11 mouse cellular contexts compared by ENCODE assay signal in genomic region chr12:29954464-29954863, GRCm38 (mm10). TPM values are rescaled to one million over a fixed set of nuclear protein-coding genes. Genes with fewer than 3 reads are reported as not detected.
DNase-seq lines count a peak whose midpoint lies in the region; ATAC-seq and TF ChIP-seq lines count a peak whose summit lies in the region.
"Had no signal": no experiment of that assay in that cellular context is flagged by ENCODE, and none has a peak within 500 bp of the region (broad histone marks: within the 10 kb centered on the region; RNA-seq: fewer than 3 reads in every experiment).

No protein-coding gene starts in this region.

- WGBS in intestine, embryonic 14.5 days, result 79% methylated on average over 3 of the region's 3 CpGs
- WGBS in intestine, postnatal 0 days, result 69% methylated on average over 3 of the region's 3 CpGs
- WGBS in forebrain, embryonic 15.5 days, result 26% methylated on average over 3 of the region's 3 CpGs
- WGBS in midbrain, embryonic 14.5 days, result 53% methylated on average over 3 of the region's 3 CpGs

- H3K27me3 ChIP-seq in intestine, embryonic 14.5 days (replicated peaks; ENCODE audit: control insufficient read depth, insufficient read depth, low read length), result no peaks in the 10 kb centered on the region
- no peaks in the 10 kb centered on the region for H3K27me3 ChIP-seq in intestine, postnatal 0 days (replicated peaks; ENCODE audit: control insufficient read depth, insufficient read depth, low read length)
- H3K27me3 ChIP-seq in forebrain, embryonic 15.5 days, result no peaks in the 10 kb centered on the region
- H3K27me3 ChIP-seq in midbrain, embryonic 14.5 days (ENCODE audit: control insufficient read depth, insufficient read depth, low read length), result no peaks in the 10 kb centered on the region

- no peak for TF ChIP-seq POLR2A in brain, embryonic 14.5 days (IDR thresholded peaks at IDR 0.05; ENCODE audit: borderline replicate concordance, extremely low read depth, insufficient read depth, insufficient read length, poor library complexity, severe bottlenecking)

- TF ChIP-seq CTCF in intestine, postnatal 0 days (IDR thresholded peaks at IDR 0.05; ENCODE audit: low read depth), result no peak
- no peak for TF ChIP-seq CTCF in brain, embryonic 14.5 days (IDR thresholded peaks at IDR 0.05; ENCODE audit: borderline replicate concordance, extremely low read depth, insufficient read depth, insufficient read length)

- H3K36me3 ChIP-seq in intestine, embryonic 14.5 days (ENCODE audit: control insufficient read depth, insufficient read depth, low read length), result no peaks in the 10 kb centered on the region
- H3K36me3 ChIP-seq in intestine, postnatal 0 days (ENCODE audit: control insufficient read depth, insufficient read depth), result no peaks in the 10 kb centered on the region
- H3K36me3 ChIP-seq in forebrain, embryonic 15.5 days, result no peaks in the 10 kb centered on the region; the same call in 1 of the 2 replicates
- no peaks in the 10 kb centered on the region; the same call in 1 of the 2 replicates for H3K36me3 ChIP-seq in midbrain, embryonic 14.5 days (ENCODE audit: control insufficient read depth, insufficient read depth, low read length)

- H3K27ac ChIP-seq in intestine, embryonic 14.5 days (ENCODE audit: low read depth), result 0 out of 2 replicates have a peak overlapping the region, but pooled peaks have one; percentile 29
- no peak overlapping the region for H3K27ac ChIP-seq in intestine, postnatal 0 days (ENCODE audit: low read depth, low read length)
- H3K27ac ChIP-seq in forebrain, embryonic 15.5 days (replicated peaks), result peak overlapping the region; percentile 58
- peak overlapping the region; percentile 63 for H3K27ac ChIP-seq in midbrain, embryonic 14.5 days (replicated peaks; ENCODE audit: low read depth, low read length)

- intact Hi-C loops in gastrocnemius, postnatal 14 days (cut with DNase I; ENCODE audit: low total_unique reads), result no loop called here

- no peak for ATAC-seq in intestine, embryonic 14.5 days (replicated peaks; ENCODE audit: low FRiP score, low TSS enrichment, low read depth)
- ATAC-seq in intestine, postnatal 0 days, result no peak
- ATAC-seq in forebrain, embryonic 15.5 days (replicated peaks), result peak; percentile 65
- no peak for ATAC-seq in midbrain, embryonic 14.5 days (ENCODE audit: low FRiP score, low TSS enrichment)

- H3K9ac ChIP-seq in intestine, embryonic 14.5 days (ENCODE audit: low read length), result no peak overlapping the region
- no peak overlapping the region for H3K9ac ChIP-seq in intestine, postnatal 0 days (ENCODE audit: low read depth, low read length)
- no peak overlapping the region for H3K9ac ChIP-seq in forebrain, embryonic 15.5 days (replicated peaks)
- H3K9ac ChIP-seq in midbrain, embryonic 14.5 days (replicated peaks; ENCODE audit: low read length), result no peak overlapping the region

- peaks cover 25% of the 10 kb centered on the region for H3K4me1 ChIP-seq in intestine, embryonic 14.5 days (replicated peaks; ENCODE audit: control insufficient read depth, insufficient read depth, low read length)
- H3K4me1 ChIP-seq in intestine, postnatal 0 days (replicated peaks; ENCODE audit: control insufficient read depth, insufficient read depth, low read length), result 0 out of 2 replicates have a peak, but pooled peaks cover 6% of the 10 kb centered on the region
- peaks cover 40% of the 10 kb centered on the region for H3K4me1 ChIP-seq in forebrain, embryonic 15.5 days
- peaks cover 17% of the 10 kb centered on the region for H3K4me1 ChIP-seq in midbrain, embryonic 14.5 days (ENCODE audit: control insufficient read depth, insufficient read depth, low read length)

- no peaks in the 10 kb centered on the region for H3K9me3 ChIP-seq in intestine, embryonic 14.5 days (ENCODE audit: control insufficient read depth, low read length)
- no peaks in the 10 kb centered on the region for H3K9me3 ChIP-seq in intestine, postnatal 0 days (ENCODE audit: control insufficient read depth)
- H3K9me3 ChIP-seq in forebrain, embryonic 15.5 days, result no peaks in the 10 kb centered on the region
- H3K9me3 ChIP-seq in midbrain, embryonic 14.5 days (ENCODE audit: control insufficient read depth, low read length), result no peaks in the 10 kb centered on the region

- DNase-seq in intestine, embryonic 14.5 days (ENCODE audit: low spot score), result no peak
- DNase-seq in brain, embryonic 14.5 days (ENCODE audit: low read depth), result peak; percentile 80
- DNase-seq in midbrain, embryonic 14.5 days, result peak; percentile 25
- DNase-seq in right cerebral cortex, postnatal 25 days, result no peak
- no peak for DNase-seq in layer of hippocampus, adult 8-10 months (ENCODE audit: low spot score in 2 of 2)
- no peak for DNase-seq in gastrocnemius, postnatal 14 days
- DNase-seq: kidney, adult 11 months; thymus, adult 18-20 months had no signal

- H3K4me2 ChIP-seq in intestine, embryonic 14.5 days (ENCODE audit: low read length), result no peak overlapping the region
- no peak overlapping the region for H3K4me2 ChIP-seq in intestine, postnatal 0 days (replicated peaks; ENCODE audit: low read depth)
- no peak overlapping the region for H3K4me2 ChIP-seq in forebrain, embryonic 15.5 days (replicated peaks)
- H3K4me2 ChIP-seq in midbrain, embryonic 14.5 days (ENCODE audit: low read length), result no peak overlapping the region
- H3K4me2 ChIP-seq: liver, embryonic 11.5 days had no signal

- H3K4me3 ChIP-seq in intestine, embryonic 14.5 days (ENCODE audit: low read depth, low read length), result no peak overlapping the region
- H3K4me3 ChIP-seq in intestine, postnatal 0 days (ENCODE audit: low read depth, low read length), result no peak overlapping the region
- no peak overlapping the region for H3K4me3 ChIP-seq in forebrain, embryonic 15.5 days
- H3K4me3 ChIP-seq in midbrain, embryonic 14.5 days (replicated peaks; ENCODE audit: low read depth, low read length), result no peak overlapping the region

RNA-seq across cellular contexts. Expression of gene Pxdn, which starts 17.1 kb away (rescaled TPM):
- polyA plus RNA-seq in intestine, embryonic 14.5 days (2014; fragmentation: Nextera tagmentation; extraction: Ambion mirVana), result 116 and 132 TPM in 2 replicates
- polyA plus RNA-seq in intestine, postnatal 0 days (2015; fragmentation: Nextera tagmentation; extraction: Ambion mirVana), result 18.4 TPM in 2 replicates
- polyA plus RNA-seq in brain, embryonic 14.5 days (2012; rRNA removed), result 156 and 174 TPM in 2 replicates
- 39.7 and 41.9 TPM in 2 replicates for polyA plus RNA-seq in forebrain, embryonic 15.5 days (2015; fragmentation: Nextera tagmentation; extraction: Ambion mirVana)
- polyA plus RNA-seq in midbrain, embryonic 14.5 days (2014; fragmentation: Nextera tagmentation; extraction: Ambion mirVana), result 39.8 and 57.8 TPM in 2 replicates
- total RNA-seq in layer of hippocampus, adult 8-10 months (2022), result 10 to 100 TPM; 65.3 to 84.7 (median 75.5) TPM
- 10 to 100 TPM; 63.6 to 66.6 TPM for total RNA-seq in gastrocnemius, postnatal 14 days (2021)

Comparison
In these comparisons a context has a peak if more than half of its experiments do, and no peak if none do; other contexts are left out.
1. DNase-seq: peak in brain, embryonic 14.5 days (single experiment) and midbrain, embryonic 14.5 days (single experiment); none in intestine, embryonic 14.5 days (single experiment), right cerebral cortex, postnatal 25 days (single experiment), layer of hippocampus, adult 8-10 months (0 of 2) and gastrocnemius, postnatal 14 days (single experiment).